Mouse (Mus musculus): ENCODE data around the gene Kxd1. TPM values are rescaled to one million over a fixed set of nuclear protein-coding genes. Genes with fewer than 3 reads are reported as not detected.

The Kxd1 gene
- polyA plus RNA-seq, 1 experiment from 2014 or later: 59.0 TPM

DNA sequence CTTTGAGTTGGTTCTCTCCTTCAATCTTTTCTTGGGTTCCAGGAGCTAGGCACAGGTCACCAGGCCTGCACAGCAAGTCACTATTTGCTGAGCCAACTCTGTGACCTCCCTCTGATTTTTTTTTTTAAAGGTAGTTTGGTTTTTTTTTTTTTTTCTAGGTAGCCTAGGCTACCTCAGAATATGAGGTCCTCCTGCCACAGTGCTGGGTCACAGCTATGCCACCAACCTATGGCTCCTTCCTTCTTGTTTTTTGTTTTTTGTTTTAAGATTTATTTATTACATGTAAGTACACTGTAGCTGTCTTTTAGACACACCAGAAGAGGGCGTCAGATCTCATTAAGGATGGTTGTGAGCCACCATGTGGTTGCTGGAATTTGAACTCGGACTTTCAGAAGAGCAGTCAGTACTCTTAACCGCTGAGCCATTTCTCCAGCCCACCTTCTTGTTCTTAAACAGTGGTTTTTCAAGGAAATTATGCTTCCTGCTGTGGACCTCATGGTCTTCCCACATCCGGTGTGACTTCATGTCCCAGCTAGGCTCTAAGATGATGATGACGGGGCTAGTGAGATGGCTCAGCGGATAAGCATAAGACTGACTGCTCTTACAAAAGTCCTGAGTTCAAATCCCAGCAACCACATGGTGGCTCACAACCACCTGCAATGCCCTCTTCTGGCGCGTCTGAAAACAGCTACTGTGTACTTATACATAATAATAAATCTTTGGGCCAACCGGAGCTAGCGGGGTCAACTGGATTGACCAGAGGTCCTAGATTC, 21.8 kb upstream of the Kxd1 start:
- Histone ChIP-seq H3K27me3 (ENCODE audit: insufficient read depth, low read length) (no peaks in the 10 kb centered on the region), H3K4me3 (ENCODE audit: low read depth, low read length) (no peak overlapping the region), H3K27ac (ENCODE audit: low read depth) (no peak overlapping the region), H3K9ac (no peak overlapping the region), H3K9me3 (ENCODE audit: low read depth, low read length) (no peaks in the 10 kb centered on the region), H3K36me3 (ENCODE audit: insufficient read depth) (no peaks in the 10 kb centered on the region; the same call in 1 of the 2 replicates), H3K4me2 (no peak overlapping the region), H3K4me1 (ENCODE audit: insufficient read depth) (peaks cover 3% of the 10 kb centered on the region; the same call in 1 of the 2 replicates)
- TF ChIP-seq CTCF (IDR thresholded peaks at IDR 0.05; ENCODE audit: low read depth): no peak; the same call in 1 of the 2 replicates
- DNase-seq (no peak), ATAC-seq (ENCODE audit: insufficient read depth) (no peak)
- 91% methylated on average over 10 of the region's 10 CpGs for WGBS

DNA sequence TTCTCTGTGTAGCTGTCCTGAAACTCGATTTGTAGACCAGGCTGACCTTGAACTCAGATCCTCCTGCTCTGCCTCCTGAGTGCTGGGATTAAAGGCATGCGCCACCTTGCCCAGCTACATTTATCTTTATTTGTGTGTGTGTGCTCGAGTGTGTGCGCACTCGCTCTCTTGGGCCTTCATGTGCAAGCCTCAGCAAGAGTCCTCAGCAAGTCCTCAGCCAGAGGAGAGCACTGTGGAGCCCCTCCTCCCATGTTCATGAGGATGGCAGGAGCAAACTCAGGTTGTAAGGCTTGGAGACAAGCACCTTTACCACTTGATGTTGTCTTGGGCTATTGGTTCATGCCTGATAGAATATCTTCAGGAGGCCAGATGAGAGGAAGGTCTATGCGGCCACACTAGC, 20.0 kb upstream of the Kxd1 start:
- no peaks in the 10 kb centered on the region for H3K27me3 ChIP-seq (ENCODE audit: insufficient read depth, low read length)
- H3K9ac ChIP-seq: no peak overlapping the region
- 81% methylated on average over 6 of the region's 6 CpGs for WGBS
- no peak overlapping the region for H3K4me3 ChIP-seq (ENCODE audit: low read depth, low read length)
- no peaks in the 10 kb centered on the region; the same call in 1 of the 2 replicates for H3K4me1 ChIP-seq (ENCODE audit: insufficient read depth)
- no peaks in the 10 kb centered on the region for H3K9me3 ChIP-seq (ENCODE audit: low read depth, low read length)
- H3K27ac ChIP-seq (ENCODE audit: low read depth): no peak overlapping the region
- no peaks in the 10 kb centered on the region; the same call in 1 of the 2 replicates for H3K36me3 ChIP-seq (ENCODE audit: insufficient read depth)
- ATAC-seq (ENCODE audit: insufficient read depth) (no peak), DNase-seq (no peak)
- no peak for TF ChIP-seq CTCF (IDR thresholded peaks at IDR 0.05; ENCODE audit: low read depth)
- no peak overlapping the region for H3K4me2 ChIP-seq

DNA sequence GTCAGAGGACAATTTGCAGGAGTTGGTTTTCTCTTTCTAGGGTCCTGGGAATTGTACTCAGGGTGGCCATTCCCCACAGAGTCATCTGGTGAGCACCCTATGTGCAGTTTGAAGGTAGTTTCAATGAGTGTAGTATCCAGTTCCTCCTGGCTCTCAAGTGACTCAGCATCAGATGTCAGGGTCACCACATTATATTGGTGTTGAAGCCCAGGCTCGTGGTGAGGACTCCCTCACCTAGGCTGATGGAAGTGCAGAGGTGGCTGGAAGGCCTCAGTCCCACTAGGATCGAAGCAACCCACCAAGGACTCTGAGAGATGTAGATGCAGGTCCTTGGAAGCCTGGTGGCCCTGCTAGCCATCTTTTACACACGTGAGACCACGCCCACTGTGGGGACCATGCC, 18.7 kb upstream of the Kxd1 start:
- no peak overlapping the region for H3K4me3 ChIP-seq (ENCODE audit: low read depth, low read length)
- no peaks in the 10 kb centered on the region for H3K4me1 ChIP-seq (ENCODE audit: insufficient read depth)
- DNase-seq (no peak), ATAC-seq (ENCODE audit: insufficient read depth) (no peak)
- no peak for TF ChIP-seq CTCF (IDR thresholded peaks at IDR 0.05; ENCODE audit: low read depth)
- H3K27me3 ChIP-seq (ENCODE audit: insufficient read depth, low read length): no peaks in the 10 kb centered on the region
- no peaks in the 10 kb centered on the region; the same call in 1 of the 2 replicates for H3K36me3 ChIP-seq (ENCODE audit: insufficient read depth)
- H3K9ac ChIP-seq: no peak overlapping the region
- 75% methylated on average over 4 of the region's 4 CpGs for WGBS
- H3K4me2 ChIP-seq: no peak overlapping the region
- no peak overlapping the region for H3K27ac ChIP-seq (ENCODE audit: low read depth)
- no peaks in the 10 kb centered on the region for H3K9me3 ChIP-seq (ENCODE audit: low read depth, low read length)

DNA sequence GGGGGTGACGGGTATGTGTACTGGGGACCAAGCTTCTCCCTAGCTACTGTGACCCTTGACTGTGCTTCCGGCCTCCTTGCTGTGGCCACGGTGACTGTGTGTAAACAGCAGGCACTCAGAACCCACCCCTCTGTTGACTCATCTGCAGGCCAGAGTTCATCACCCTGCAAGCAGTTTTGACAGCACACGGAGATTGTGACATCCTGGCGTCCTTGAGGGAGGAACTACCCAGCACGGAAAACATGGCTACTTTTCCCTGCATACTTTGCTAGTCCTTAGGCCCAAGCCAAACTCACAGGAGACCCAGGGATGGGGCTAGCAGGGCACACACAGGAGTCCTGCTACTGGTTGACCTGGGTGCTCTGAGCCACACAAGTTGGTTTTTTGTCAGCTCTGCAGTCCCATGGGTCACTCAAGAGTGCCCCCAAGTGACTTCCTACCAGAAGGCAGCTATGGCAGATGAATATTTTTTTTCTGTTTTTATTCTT, 16.5 kb upstream of the Kxd1 start:
- Histone ChIP-seq H3K36me3 (ENCODE audit: insufficient read depth) (no peaks in the 10 kb centered on the region; the same call in 1 of the 2 replicates), H3K27ac (ENCODE audit: low read depth) (peak overlapping the region; percentile 42; the same call in 1 of the 2 replicates), H3K27me3 (ENCODE audit: insufficient read depth, low read length) (no peaks in the 10 kb centered on the region), H3K9me3 (ENCODE audit: low read depth, low read length) (no peaks in the 10 kb centered on the region), H3K4me1 (ENCODE audit: insufficient read depth) (peaks cover 12% of the 10 kb centered on the region), H3K9ac (no peak overlapping the region), H3K4me2 (no peak overlapping the region), H3K4me3 (ENCODE audit: low read depth, low read length) (no peak overlapping the region)
- DNase-seq (peak; percentile 41), ATAC-seq (ENCODE audit: insufficient read depth) (no peak)
- WGBS: 37% methylated on average over 6 of the region's 6 CpGs
- TF ChIP-seq CTCF (IDR thresholded peaks at IDR 0.05; ENCODE audit: low read depth): peak; percentile 43

DNA sequence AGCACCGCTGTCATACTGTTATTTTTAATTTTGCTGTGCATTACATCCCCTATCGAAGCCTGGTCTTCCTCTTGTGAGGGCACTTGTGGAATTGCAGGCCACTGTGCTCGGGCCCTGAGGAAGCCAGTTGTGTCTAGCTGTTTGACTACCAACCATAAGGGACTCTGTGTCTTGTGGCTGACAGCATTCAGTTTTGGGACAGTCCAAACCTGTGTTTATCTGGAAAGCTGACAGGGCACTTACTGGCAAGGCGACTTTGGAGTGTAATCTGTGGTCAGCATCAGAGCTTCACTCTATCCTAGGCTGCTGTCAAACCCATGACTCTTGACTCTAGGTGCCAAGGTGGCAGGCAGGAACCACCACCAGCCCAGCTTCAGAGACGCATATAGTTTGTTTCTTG, 13.3 kb upstream of the Kxd1 start:
- TF ChIP-seq CTCF (IDR thresholded peaks at IDR 0.05; ENCODE audit: low read depth): no peak
- Histone ChIP-seq H3K4me3 (ENCODE audit: low read depth, low read length) (peak overlapping the region; percentile 79), H3K36me3 (ENCODE audit: insufficient read depth) (peaks cover 16% of the 10 kb centered on the region), H3K4me1 (ENCODE audit: insufficient read depth) (peaks cover 15% of the 10 kb centered on the region), H3K27ac (ENCODE audit: low read depth) (no peak overlapping the region), H3K27me3 (ENCODE audit: insufficient read depth, low read length) (no peaks in the 10 kb centered on the region), H3K9ac (no peak overlapping the region; the same call in 1 of the 2 replicates), H3K9me3 (ENCODE audit: low read depth, low read length) (no peaks in the 10 kb centered on the region), H3K4me2 (peak overlapping the region; percentile 97)
- ATAC-seq (ENCODE audit: insufficient read depth): no peak
- WGBS: 73% methylated on average over 5 of the region's 5 CpGs
- no peak for DNase-seq

DNA sequence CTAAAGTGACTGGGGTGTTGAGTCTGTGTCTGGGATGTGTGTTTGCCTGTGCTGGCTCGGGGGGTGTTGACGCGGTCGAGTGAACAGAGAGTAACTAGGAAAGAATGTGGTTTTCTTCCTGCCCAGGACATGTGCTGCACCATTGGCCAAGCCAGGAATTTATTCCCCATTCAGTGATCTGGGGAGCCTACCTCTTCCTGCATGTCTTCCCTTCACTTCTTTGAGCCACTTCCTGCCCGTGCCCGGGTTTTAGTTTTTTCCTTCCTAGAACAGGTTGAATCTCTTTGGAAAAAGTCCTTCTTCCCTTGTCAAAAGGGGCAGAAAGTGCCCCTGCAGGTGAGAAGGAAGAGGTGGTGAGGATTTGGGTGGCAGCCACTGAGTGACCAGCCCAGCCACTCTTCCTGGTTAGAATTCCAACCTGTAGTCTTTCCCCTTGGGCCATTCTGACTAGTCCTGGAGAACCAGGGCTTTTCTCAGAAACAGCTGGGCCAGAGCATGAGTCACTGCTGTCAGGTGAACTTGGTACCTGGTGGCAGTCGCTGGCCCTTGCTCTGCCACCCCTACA, 12.8 kb upstream of the Kxd1 start:
- peak overlapping the region; percentile 79 for H3K4me3 ChIP-seq (ENCODE audit: low read depth, low read length)
- peaks cover 20% of the 10 kb centered on the region for H3K36me3 ChIP-seq (ENCODE audit: insufficient read depth)
- peak; percentile 21 for DNase-seq
- H3K9me3 ChIP-seq (ENCODE audit: low read depth, low read length): no peaks in the 10 kb centered on the region
- H3K4me1 ChIP-seq (ENCODE audit: insufficient read depth): peaks cover 15% of the 10 kb centered on the region
- H3K4me2 ChIP-seq: peak overlapping the region; percentile 97
- H3K27me3 ChIP-seq (ENCODE audit: insufficient read depth, low read length): no peaks in the 10 kb centered on the region
- H3K27ac ChIP-seq (ENCODE audit: low read depth): no peak overlapping the region; the same call in 1 of the 2 replicates
- WGBS: 38% methylated on average over 7 of the region's 7 CpGs
- TF ChIP-seq CTCF (IDR thresholded peaks at IDR 0.05; ENCODE audit: low read depth): no peak
- H3K9ac ChIP-seq: peak overlapping the region; percentile 80
- no peak for ATAC-seq (ENCODE audit: insufficient read depth)

DNA sequence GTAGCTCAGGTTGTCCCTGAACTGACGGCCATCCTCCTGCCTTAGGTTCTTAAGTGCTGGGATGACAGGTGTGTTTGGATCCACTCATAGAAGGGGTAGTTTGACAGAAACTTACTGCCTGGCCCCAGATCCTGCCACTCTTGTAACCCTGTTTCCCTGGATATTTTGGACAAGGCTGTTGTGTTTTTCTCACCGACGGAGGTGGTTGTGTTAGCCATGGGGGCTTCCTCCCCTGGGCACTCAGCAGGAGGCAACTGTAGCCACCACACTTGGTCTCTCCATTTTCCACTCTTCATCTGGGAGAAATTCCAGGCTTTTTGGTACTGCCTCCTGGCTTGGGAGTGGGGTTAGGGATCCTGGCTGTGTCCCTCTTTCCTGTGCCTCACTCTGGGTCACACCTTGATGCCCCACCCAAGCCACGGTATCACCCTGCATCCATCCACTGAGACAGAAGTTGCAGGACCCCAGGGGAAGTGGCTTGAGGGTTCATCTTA, 12.3 kb upstream of the Kxd1 start:
- 6% methylated on average over 4 of the region's 4 CpGs for WGBS
- DNase-seq: no peak
- TF ChIP-seq CTCF (IDR thresholded peaks at IDR 0.05; ENCODE audit: low read depth): no peak

More for the DNA sequence above, 12.3 kb upstream of the Kxd1 start:
- H3K27me3 ChIP-seq (ENCODE audit: insufficient read depth, low read length): no peaks in the 10 kb centered on the region
- peak overlapping the region; percentile 80 for H3K9ac ChIP-seq
- peak overlapping the region; percentile 97 for H3K4me2 ChIP-seq
- peak overlapping the region; percentile 79 for H3K4me3 ChIP-seq (ENCODE audit: low read depth, low read length)
- H3K27ac ChIP-seq (ENCODE audit: low read depth): peak overlapping the region; percentile 96; the same call in 1 of the 2 replicates
- no peaks in the 10 kb centered on the region for H3K9me3 ChIP-seq (ENCODE audit: low read depth, low read length)
- ATAC-seq (ENCODE audit: insufficient read depth): no peak
- H3K36me3 ChIP-seq (ENCODE audit: insufficient read depth): peaks cover 25% of the 10 kb centered on the region
- H3K4me1 ChIP-seq (ENCODE audit: insufficient read depth): peaks cover 15% of the 10 kb centered on the region
